Mouse (Mus musculus) hindbrain, embryonic 14.5 days (tissue): ENCODE results near the gene Cd40. TPM values are rescaled to one million over a fixed set of nuclear protein-coding genes. Genes with fewer than 3 reads are reported as not detected.

Experiments
- ATAC-seq: fragments of 200-750 bp; cut with Nextera tagmentation; 2 replicates; pipeline ENCODE4 v1.8.0; 2017; ENCODE audit warnings: moderate number of reproducible peaks, mild to moderate bottlenecking, moderate TSS enrichment, moderate library complexity; ENCODE audit not compliant: low FRiP score
- DNase-seq: peaks from one replicate; pipeline ENCODE4 v3.0.0-alpha.2; 2015; ENCODE audit warnings: low spot score
- H3K27ac ChIP-seq: fragments of 300-500 bp; sonication (generic); 2 replicates; pipeline ENCODE4 v1.5.1; 2014; ENCODE audit warnings: mild to moderate bottlenecking, moderate library complexity
- H3K27me3 ChIP-seq: fragments of 300-500 bp; sonication (generic); 2 replicates; pipeline ENCODE4 v1.6.1; 2014; ENCODE audit warnings: mild to moderate bottlenecking, low read length, mixed read lengths; ENCODE audit not compliant: control insufficient read depth, insufficient read depth
- H3K36me3 ChIP-seq: fragments of 300-500 bp; sonication (generic); replicated peaks from 2 replicates; pipeline ENCODE4 v1.6.1; 2014; ENCODE audit not compliant: control insufficient read depth, insufficient read depth
- H3K4me1 ChIP-seq: fragments of 300-500 bp; sonication (generic); replicated peaks from 2 replicates; pipeline ENCODE4 v1.6.1; 2014; ENCODE audit warnings: antibody characterized with exemption, low read length, mixed read lengths; ENCODE audit not compliant: control insufficient read depth, insufficient read depth
- H3K4me2 ChIP-seq: fragments of 300-500 bp; sonication (generic); replicated peaks from 2 replicates; pipeline ENCODE4 v1.6.1; 2014; ENCODE audit warnings: mild to moderate bottlenecking, moderate library complexity
- H3K4me3 ChIP-seq: fragments of 300-500 bp; sonication (generic); replicated peaks from 2 replicates; pipeline ENCODE4 v1.5.1; 2014; ENCODE audit warnings: mild to moderate bottlenecking, low read length
- H3K9ac ChIP-seq: fragments of 300-500 bp; sonication (generic); 2 replicates; pipeline ENCODE4 v1.6.1; 2014
- H3K9me3 ChIP-seq: fragments of 300-500 bp; sonication (generic); 2 replicates; pipeline ENCODE4 v1.6.1; 2016; ENCODE audit warnings: low read length; ENCODE audit not compliant: control insufficient read depth
- WGBS: fragments of 180-500 bp; shearing (Covaris S2); extraction: QIAGEN DNeasy Blood & Tissue Kit; methylation state at CpG from one replicate; pipeline ENCODE4 v1.1.7; 2014; 5-methylcytosine and 5-hydroxymethylcytosine counted together
- polyA plus RNA-seq: library from polyadenylated mRNA; unstranded; fragments of >200 nt; fragmentation: Nextera tagmentation; extraction: Ambion mirVana; gene quantifications from 2 replicates; pipeline ENCODE4 v1.2.1, GENCODE M21; 2014

The Cd40 gene
- polyA plus RNA-seq, result 6.3 and 8.3 TPM in 2 replicates

GRCm38 (mm10) chr2:165054888-165055852 lies at the start of gene Cd40:
TSS of gene Cd40 (plus strand) at chr2:165055627.
- H3K27ac ChIP-seq, result no peak within 1 kb of the TSS
- WGBS, result 15% methylated on average over 25 of the region's 25 CpGs

GRCm38 (mm10) chr2:165006813-165007212 lies 48.6 kb upstream of the Cd40 start:
- Histone ChIP-seq H3K4me1 (no peaks in the 10 kb centered on the region), H3K27ac (no peak overlapping the region), H3K27me3 (no peaks in the 10 kb centered on the region), H3K4me3 (no peak overlapping the region), H3K4me2 (no peak overlapping the region), H3K9ac (no peak overlapping the region), H3K36me3 (peaks cover 100% of the 10 kb centered on the region), H3K9me3 (no peaks in the 10 kb centered on the region)
- 98% methylated on average over 4 of the region's 4 CpGs for WGBS
- DNase-seq (no peak), ATAC-seq (no peak)

More at GRCm38 (mm10) chr2:165054888-165055852, at the start of gene Cd40:
- Histone ChIP-seq H3K27me3 (no peaks in the 10 kb centered on the region), H3K36me3 (no peaks in the 10 kb centered on the region), H3K4me3 (peak within 1 kb of the TSS; percentile 3), H3K4me1 (0 out of 2 replicates have a peak, but pooled peaks cover 4% of the 10 kb centered on the region), H3K9me3 (no peaks in the 10 kb centered on the region), H3K4me2 (peak within 1 kb of the TSS; percentile 7), H3K9ac (no peak within 1 kb of the TSS)
- 0 out of 2 replicates have a peak, but pooled peaks have one; percentile 40 for ATAC-seq
- no peak for DNase-seq

GRCm38 (mm10) chr2:165007986-165008385 lies 47.4 kb upstream of the Cd40 start:
- ATAC-seq, result no peak
- Histone ChIP-seq H3K4me1 (no peaks in the 10 kb centered on the region), H3K27me3 (no peaks in the 10 kb centered on the region), H3K4me3 (no peak overlapping the region), H3K36me3 (peaks cover 99% of the 10 kb centered on the region), H3K9ac (no peak overlapping the region), H3K27ac (no peak overlapping the region), H3K9me3 (no peaks in the 10 kb centered on the region), H3K4me2 (no peak overlapping the region)
- 96% methylated on average over 1 of the region's 1 CpGs for WGBS
- DNase-seq, result no peak

GRCm38 (mm10) chr2:165009161-165009560 lies 46.3 kb upstream of the Cd40 start:
- H3K27me3 ChIP-seq, result no peaks in the 10 kb centered on the region
- H3K4me2 ChIP-seq, result no peak overlapping the region
- no peaks in the 10 kb centered on the region for H3K4me1 ChIP-seq
- 97% methylated on average over 14 of the region's 14 CpGs for WGBS
- H3K36me3 ChIP-seq, result peaks cover 88% of the 10 kb centered on the region
- H3K9ac ChIP-seq, result no peak overlapping the region
- H3K4me3 ChIP-seq, result no peak overlapping the region
- no peak overlapping the region for H3K27ac ChIP-seq
- no peak for DNase-seq
- no peaks in the 10 kb centered on the region for H3K9me3 ChIP-seq
- no peak for ATAC-seq

- DNase-seq (no peak), ATAC-seq (no peak)
- 97% methylated on average over 2 of the region's 2 CpGs for WGBS
- H3K9ac ChIP-seq, result no peak overlapping the region
- H3K4me1 ChIP-seq, result no peaks in the 10 kb centered on the region
- H3K9me3 ChIP-seq, result no peaks in the 10 kb centered on the region
- no peak overlapping the region for H3K27ac ChIP-seq
- H3K4me3 ChIP-seq, result no peak overlapping the region
- H3K36me3 ChIP-seq, result peaks cover 84% of the 10 kb centered on the region
- no peak overlapping the region for H3K4me2 ChIP-seq
- no peaks in the 10 kb centered on the region for H3K27me3 ChIP-seq
Measured at GRCm38 (mm10) chr2:165009581-165009980, 45.8 kb upstream of the Cd40 start.

- Histone ChIP-seq H3K4me3 (no peak overlapping the region), H3K4me1 (no peaks in the 10 kb centered on the region), H3K27me3 (no peaks in the 10 kb centered on the region), H3K9ac (no peak overlapping the region), H3K36me3 (peaks cover 77% of the 10 kb centered on the region), H3K9me3 (no peaks in the 10 kb centered on the region), H3K27ac (no peak overlapping the region), H3K4me2 (no peak overlapping the region)
- no peak for DNase-seq
- no peak for ATAC-seq
- WGBS, result 92% methylated on average over 10 of the region's 10 CpGs
Measured at GRCm38 (mm10) chr2:165010351-165010750, 45.1 kb upstream of the Cd40 start.

GRCm38 (mm10) chr2:165014935-165015334 lies 40.5 kb upstream of the Cd40 start:
- WGBS, result 93% methylated on average over 5 of the region's 5 CpGs
- H3K27me3 ChIP-seq, result no peaks in the 10 kb centered on the region
- H3K4me2 ChIP-seq, result no peak overlapping the region
- H3K4me1 ChIP-seq, result no peaks in the 10 kb centered on the region
- H3K9ac ChIP-seq, result no peak overlapping the region
- no peak for ATAC-seq
- no peak overlapping the region for H3K4me3 ChIP-seq
- peaks cover 40% of the 10 kb centered on the region for H3K36me3 ChIP-seq
- no peak for DNase-seq
- H3K9me3 ChIP-seq, result no peaks in the 10 kb centered on the region
- H3K27ac ChIP-seq, result no peak overlapping the region

- Histone ChIP-seq H3K27ac (no peak overlapping the region), H3K4me1 (no peaks in the 10 kb centered on the region), H3K27me3 (no peaks in the 10 kb centered on the region), H3K36me3 (peaks cover 33% of the 10 kb centered on the region), H3K4me2 (no peak overlapping the region), H3K9ac (no peak overlapping the region), H3K9me3 (no peaks in the 10 kb centered on the region), H3K4me3 (no peak overlapping the region)
- DNase-seq (no peak), ATAC-seq (no peak)
- 66% methylated on average over 3 of the region's 3 CpGs for WGBS
Measured at GRCm38 (mm10) chr2:165020490-165020889, 34.9 kb upstream of the Cd40 start.

- no peak overlapping the region for H3K4me2 ChIP-seq
- WGBS, result 81% methylated on average over 1 of the region's 1 CpGs
- peaks cover 9% of the 10 kb centered on the region for H3K36me3 ChIP-seq
- H3K9me3 ChIP-seq, result no peaks in the 10 kb centered on the region
- H3K4me3 ChIP-seq, result no peak overlapping the region
- DNase-seq (no peak), ATAC-seq (no peak)
- H3K9ac ChIP-seq, result no peak overlapping the region
- no peak overlapping the region for H3K27ac ChIP-seq
- H3K4me1 ChIP-seq, result peaks cover 18% of the 10 kb centered on the region
- no peaks in the 10 kb centered on the region for H3K27me3 ChIP-seq
Measured at GRCm38 (mm10) chr2:165027163-165027562, 28.3 kb upstream of the Cd40 start.
